Mouse (Mus musculus) megakaryocyte, embryonic 14.5 days (primary cell): Measurements from ENCODE around the gene Sh3kbp1.

Source experiments
- FLI1 ChIP-seq: IDR thresholded peaks from 2 replicates; pipeline ENCODE4 v1.6.1; 2012; ENCODE audit warnings: low read length, inconsistent platforms, mixed read lengths
- GATA1 ChIP-seq: IDR thresholded peaks from 3 replicates; pipeline ENCODE4 v1.6.1; 2012; ENCODE audit warnings: mixed read lengths, low read length, inconsistent platforms, borderline replicate concordance

- TF ChIP-seq GATA1 (no peak), FLI1 (no peak)
Measured at GRCm38 (mm10) chrX:159828135-159828534, 201.1 kb downstream of the Sh3kbp1 start.
